Mouse (Mus musculus): ENCODE data around the gene Eif2b3. TPM values are rescaled to one million over a fixed set of nuclear protein-coding genes. Genes with fewer than 3 reads are reported as not detected.

The Eif2b3 gene
- total RNA-seq (2023) = 10 to 100 TPM; 25.4 to 27.5 TPM

DNA sequence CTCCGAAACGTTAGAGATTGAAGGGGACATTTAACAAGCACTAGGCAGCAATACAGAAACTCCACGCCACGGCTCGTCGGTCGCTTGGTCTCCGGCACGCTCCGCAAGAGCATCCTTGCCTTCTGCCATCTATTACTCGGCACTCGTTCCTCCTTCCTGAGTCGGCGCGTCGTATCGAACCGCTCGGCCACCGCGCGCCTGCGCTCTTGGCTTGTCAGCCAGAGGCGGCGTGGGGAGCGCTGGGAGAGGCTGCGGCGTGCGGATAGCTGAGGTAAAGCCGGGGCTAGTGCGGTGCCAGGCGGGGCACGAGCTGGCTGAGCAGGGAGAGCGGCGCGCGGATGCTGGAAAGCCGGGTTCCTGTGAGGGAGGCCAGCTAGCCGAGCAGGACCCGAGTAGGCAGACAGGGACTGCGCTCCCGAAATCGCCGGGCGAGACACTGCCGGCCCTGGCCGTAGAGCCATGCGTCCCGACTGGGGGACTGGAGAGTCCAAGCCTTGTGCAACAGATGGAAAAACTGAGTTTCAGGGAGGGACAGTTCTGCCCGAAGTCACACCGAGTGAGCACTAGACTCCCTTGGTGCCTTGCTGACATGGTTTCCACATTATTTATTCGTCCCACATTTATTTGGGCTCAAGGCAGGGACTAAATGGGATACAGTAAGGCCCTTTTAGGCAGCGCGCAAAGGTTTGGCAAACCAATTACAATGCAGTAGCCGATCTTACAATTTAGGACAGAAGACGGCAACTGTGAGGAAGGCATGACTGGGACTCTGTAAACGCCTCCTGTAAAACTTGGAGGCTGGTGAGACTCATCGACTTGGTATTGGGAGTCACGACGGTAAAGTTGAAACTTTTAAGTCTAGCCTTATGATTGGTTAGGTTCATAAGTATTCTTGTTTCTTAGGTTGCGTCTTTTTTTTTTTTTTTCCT lies at the start of gene Eif2b3:
Gene Eif2b3 (plus strand): TSS at position 197 of the 929 bp plus-strand sequence.

DNA sequence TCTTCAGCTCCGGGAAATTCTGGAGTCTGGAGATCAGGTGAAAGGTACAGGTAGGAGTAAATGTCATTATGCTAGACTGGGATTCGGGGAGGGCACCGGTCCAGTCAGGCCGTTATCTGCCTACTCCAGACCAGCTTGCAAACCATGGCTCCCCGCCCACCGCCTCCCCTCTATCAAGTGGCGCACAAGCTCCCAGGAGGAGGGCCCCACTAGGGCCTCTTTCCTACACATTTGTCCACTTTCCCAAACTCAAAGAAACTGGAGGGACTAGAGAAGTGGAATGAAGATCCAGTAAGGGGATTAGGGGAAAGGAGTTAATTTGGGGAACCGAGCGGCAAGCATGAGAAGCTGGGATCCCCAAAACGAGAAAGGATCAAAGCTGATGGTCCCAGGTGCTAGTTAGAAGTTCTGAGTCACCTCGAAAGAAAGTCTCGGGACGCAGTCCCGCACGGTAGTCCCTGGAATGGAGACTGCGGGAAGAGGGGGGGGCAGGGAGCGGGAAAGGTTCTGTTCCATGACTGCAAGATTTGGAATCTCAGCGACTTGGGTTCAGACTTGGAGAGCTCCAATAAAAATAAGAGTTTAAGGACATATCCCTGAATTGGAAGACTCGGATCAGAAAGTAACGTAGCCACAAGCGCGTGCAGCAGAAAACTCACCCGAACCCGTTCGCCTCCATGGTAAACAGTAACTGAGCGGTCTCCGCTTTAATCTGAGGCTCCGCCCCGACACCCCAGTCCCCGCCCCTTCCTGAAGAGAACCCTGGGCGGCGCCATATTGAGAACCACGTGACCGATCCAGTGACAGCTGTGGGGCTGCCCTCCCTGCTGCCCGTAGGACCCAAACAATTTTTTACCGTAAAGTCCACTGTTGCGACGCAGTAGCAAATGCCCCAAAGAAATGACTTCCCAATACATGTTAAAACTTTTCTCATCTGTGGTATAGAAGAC lies 25.3 kb upstream of the Eif2b3 start, which contains the start of gene Urod:
Gene Urod (minus strand): TSS at position 742 of the 950 bp plus-strand sequence.

GRCm38 (mm10) chr4:116995131-116995797 lies 23.9 kb upstream of the Eif2b3 start, which contains the start of gene Hectd3:
Hectd3 (plus strand) TSS chr4:116995317.

GRCm38 (mm10) chr4:117095551-117096452 lies 76.6 kb downstream of the Eif2b3 start, which contains the start of gene Ptch2:
Ptch2 (plus strand) TSS chr4:117096075.

GRCm38 (mm10) chr4:117125348-117125909 lies 106.2 kb downstream of the Eif2b3 start, which contains the start of gene Btbd19:
Btbd19 (minus strand) TSS chr4:117125725.

DNA sequence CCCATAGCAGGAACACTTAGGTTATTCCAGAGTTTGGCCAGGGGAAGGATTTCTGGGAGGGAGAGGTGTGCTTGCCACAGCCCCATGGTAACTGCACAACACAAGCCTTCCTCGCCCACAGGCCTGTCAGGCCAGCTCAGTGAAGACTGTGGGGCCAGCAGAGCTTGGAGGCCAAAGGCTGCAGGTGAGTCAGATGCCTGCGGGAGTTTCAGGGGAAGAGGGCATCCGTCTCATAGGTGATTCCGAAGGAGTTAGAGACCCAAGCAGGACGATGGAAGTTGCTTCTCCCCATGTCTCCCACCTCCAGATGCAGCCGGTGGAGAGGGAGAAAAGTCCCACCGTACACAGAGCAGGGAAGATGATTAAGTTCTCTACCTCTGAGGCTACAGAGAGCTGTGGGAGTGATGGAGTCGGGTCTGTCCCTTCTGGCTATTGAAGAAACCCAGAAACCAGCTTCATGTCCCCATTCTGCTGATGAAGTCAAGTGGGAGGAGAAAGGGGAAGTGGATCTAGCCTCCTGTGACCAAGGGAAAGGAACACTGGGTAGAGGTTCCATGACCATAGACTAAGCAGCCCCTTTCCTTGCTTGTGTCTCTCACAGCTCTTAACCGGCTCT lies 107.6 kb downstream of the Eif2b3 start, which contains the start of gene Tctex1d4:
Gene Tctex1d4 (plus strand): TSS at position 120 of the 616 bp plus-strand sequence.

DNA sequence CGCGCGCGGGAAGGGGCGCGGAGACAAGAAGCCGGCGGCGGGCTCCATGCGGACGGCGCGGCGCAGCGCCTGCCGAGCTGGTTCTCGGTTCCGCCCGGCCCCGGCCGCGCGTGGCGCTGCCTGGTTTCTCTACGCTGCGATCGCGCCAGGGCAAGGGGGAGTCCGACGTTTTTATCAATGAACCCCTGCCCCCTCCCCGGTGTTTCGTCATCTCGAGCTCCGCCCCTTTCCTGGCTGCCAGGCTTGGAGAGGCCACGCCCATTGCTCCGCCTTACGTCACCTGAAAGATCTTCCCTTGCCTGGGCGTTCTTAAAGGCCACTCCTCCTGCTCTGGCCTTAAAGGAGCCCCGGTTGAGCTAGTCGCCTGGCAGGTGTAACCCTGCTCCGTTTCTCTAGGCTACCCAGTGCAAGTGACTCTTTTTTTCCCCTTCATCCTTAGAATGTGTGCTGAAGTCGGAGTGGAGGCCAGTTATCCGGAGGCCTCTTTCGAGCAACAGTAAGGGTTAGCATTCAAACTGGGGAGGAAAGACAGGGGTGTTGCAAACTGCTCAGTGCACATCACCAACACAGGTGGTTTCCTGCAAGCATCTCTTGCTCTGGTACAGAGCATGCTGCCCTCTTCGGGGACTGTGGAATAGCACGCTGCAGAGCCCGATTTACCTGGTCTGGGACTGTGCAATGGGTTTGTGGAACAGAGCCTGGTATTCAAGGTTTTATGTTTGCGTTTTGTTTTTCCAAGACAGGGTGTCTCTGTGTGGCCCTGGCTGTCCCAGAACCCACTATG lies 114.8 kb downstream of the Eif2b3 start, which contains the start of gene Plk3:
Gene Plk3 (minus strand): TSS at position 147 of the 784 bp plus-strand sequence.

Other genes starting within 250 kb of the Eif2b3 start
- gene Toe1, start 211.8 kb upstream of the Eif2b3 start, total RNA-seq (2023) = 10 to 100 TPM; 58.9 to 60.1 TPM
- gene Mutyh, start 211.7 kb upstream of the Eif2b3 start, total RNA-seq (2023) = 10 to 100 TPM in 1 of 2 experiments, 1 to 10 TPM in 1; 9.4 to 11.7 TPM
- gene Hpdl, start 197.7 kb upstream of the Eif2b3 start, total RNA-seq (2023) = not detected
- gene Zswim5, start 142.0 kb upstream of the Eif2b3 start, total RNA-seq (2023) = under 1 TPM in 1 of 2 experiments, not detected in 1; 0.24 TPM
- 10 to 100 TPM; 59.0 to 60.5 TPM for gene Urod, start 25.0 kb upstream of the Eif2b3 start, total RNA-seq (2023)
- gene Hectd3, start 24.1 kb upstream of the Eif2b3 start, total RNA-seq (2023) = 10 to 100 TPM; 42.2 to 52.6 TPM
- under 1 TPM in 1 of 2 experiments, not detected in 1; 0.12 TPM for gene Ptch2, start 76.7 kb downstream of the Eif2b3 start, total RNA-seq (2023)
- 10 to 100 TPM; 28.6 to 36.8 TPM for gene Btbd19, start 106.3 kb downstream of the Eif2b3 start, total RNA-seq (2023)
- gene Tctex1d4, start 107.4 kb downstream of the Eif2b3 start, total RNA-seq (2023) = not detected
- 10 to 100 TPM; 41.5 to 51.3 TPM for gene Plk3, start 114.6 kb downstream of the Eif2b3 start, total RNA-seq (2023)
- gene Rps8, start 136.8 kb downstream of the Eif2b3 start, total RNA-seq (2023) = 1,000 to 10,000 TPM; 2,977 to 3,023 TPM
- gene Kif2c, start 163.2 kb downstream of the Eif2b3 start, total RNA-seq (2023) = 1 to 10 TPM in 1 of 2 experiments, under 1 TPM in 1; 0.71 to 2.8 TPM
- not detected for gene Tmem53, start 232.5 kb downstream of the Eif2b3 start, total RNA-seq (2023)
- gene Armh1, start 232.7 kb downstream of the Eif2b3 start, total RNA-seq (2023) = not detected